Mouse (Mus musculus): ENCODE results near the gene Zgrf1. TPM values are rescaled to one million over a fixed set of nuclear protein-coding genes. Genes with fewer than 3 reads are reported as not detected.

Gene Zgrf1
- total RNA-seq, 4 experiments from 2014 or later, result 2.7 to 4.1 (median 3.3) TPM

- DNase-seq (ENCODE audit: low spot score in 2 of 2), result no peak
These were observed 86.8 kb downstream of the Zgrf1 start for GRCm38 (mm10) chr3:127639875-127640761.

GRCm38 (mm10) chr3:127640762-127641700, 87.7 kb downstream of the Zgrf1 start:
- DNase-seq (ENCODE audit: low spot score in 2 of 2), result no peak

- DNase-seq (ENCODE audit: low spot score in 2 of 2), result no peak
These were observed 88.9 kb downstream of the Zgrf1 start for GRCm38 (mm10) chr3:127642211-127642610.

- no peak for DNase-seq (ENCODE audit: low spot score in 2 of 2)
These were observed 93.0 kb downstream of the Zgrf1 start for GRCm38 (mm10) chr3:127646156-127646825.

GRCm38 (mm10) chr3:127651742-127652653, 98.7 kb downstream of the Zgrf1 start:
- DNase-seq (ENCODE audit: low spot score in 2 of 2), result no peak

GRCm38 (mm10) chr3:127660712-127661111, 107.4 kb downstream of the Zgrf1 start:
- no peak for DNase-seq (ENCODE audit: low spot score in 2 of 2)

GRCm38 (mm10) chr3:127661646-127662531, 108.6 kb downstream of the Zgrf1 start:
- no peak for DNase-seq (ENCODE audit: low spot score in 2 of 2)

Small RNA genes lying within 50 kb of the gene (microRNA-seq; reads per million reads assigned to microRNA genes)
- gene Mir302a (0 to 0.22 reads per million in 2 experiments), gene Mir302b (0 to 0.21 reads per million in 2 experiments), gene Mir302c (0 reads per million in 2 experiments), gene Mir302d (0 to 1.5 reads per million in 2 experiments), gene Mir367 (0 reads per million in 2 experiments)

Other genes with a start within 250 kb of the Zgrf1 start
- gene Ank2, start 54.1 kb upstream of the Zgrf1 start, total RNA-seq (2022), result 100 to 1,000 TPM; 772 to 913 (median 838) TPM
- gene Larp7, start 140 bp upstream of the Zgrf1 start, total RNA-seq (2022), result 10 to 100 TPM; 16.2 to 20.6 (median 18.0) TPM
- gene Neurog2, start 79.6 kb downstream of the Zgrf1 start, total RNA-seq (2022), result under 1 TPM in 3 of 4 experiments, not detected in 1; 0.25 to 0.33 (median 0.32) TPM
- gene Alpk1, start 227.0 kb downstream of the Zgrf1 start, total RNA-seq (2022), result 1 to 10 TPM; 5.9 to 8.1 (median 7.3) TPM
- gene Tifa, start 236.3 kb downstream of the Zgrf1 start, total RNA-seq (2022), result 10 to 100 TPM in 2 of 4 experiments, 1 to 10 TPM in 2; 5.6 to 10.1 (median 8.5) TPM